Mouse (Mus musculus) spleen, postnatal 0 days (tissue): ENCODE results near the gene Samd3. TPM values are rescaled to one million over a fixed set of nuclear protein-coding genes. Genes with fewer than 3 reads are reported as not detected.

Experiments
- polyA plus RNA-seq: library from polyadenylated mRNA; unstranded; fragments of >200 nt; fragmentation: Nextera tagmentation; extraction: Ambion mirVana; gene quantifications from 2 replicates; pipeline ENCODE4 v1.2.1, GENCODE M21; 2015

Gene Samd3
- polyA plus RNA-seq: 0.49 TPM in 2 replicates

DNA sequence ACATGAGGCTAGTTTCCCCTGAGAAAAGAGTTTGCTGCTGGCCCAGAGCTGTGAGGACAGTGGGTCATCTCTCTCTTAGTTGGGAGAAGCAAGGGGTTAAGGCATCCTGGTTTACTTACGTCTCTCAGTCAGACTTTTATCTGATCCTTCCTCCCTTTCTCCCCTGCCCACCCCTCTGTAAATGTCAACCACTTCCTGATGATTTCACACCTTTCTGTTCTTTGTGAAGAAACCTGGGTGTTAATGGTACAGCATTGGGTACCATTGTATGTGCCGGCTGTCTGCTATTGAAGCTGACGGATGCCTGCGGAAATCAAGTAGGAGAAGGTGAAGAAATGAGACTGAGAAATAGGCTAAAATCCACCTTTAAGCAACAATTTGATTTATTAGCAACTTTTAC lies at the start of gene Samd3:
Gene Samd3, plus strand, starts transcription at position 220 of the 400 bp plus-strand sequence.

Other genes with a start within 250 kb of the Samd3 start
- gene Gm9767, start 151.5 kb upstream of the Samd3 start, polyA plus RNA-seq: not detected in 2 replicates
- 1.8 and 2.8 TPM in 2 replicates for gene Tmem200a, start 150.7 kb upstream of the Samd3 start, polyA plus RNA-seq
- 2.9 and 4.1 TPM in 2 replicates for gene L3mbtl3, start 146.3 kb downstream of the Samd3 start, polyA plus RNA-seq